Mouse (Mus musculus) limb, embryonic 10.5 days (tissue): ENCODE data around the gene Ckmt2. TPM values are rescaled to one million over a fixed set of nuclear protein-coding genes. Genes with fewer than 3 reads are reported as not detected.

Source experiments
- DNase-seq: peaks from one replicate; pipeline ENCODE4 v3.0.0-alpha.2; 2017; ENCODE audit warnings: low spot score
- H3K27ac ChIP-seq: fragments of 300-500 bp; sonication (generic); 2 replicates; pipeline ENCODE4 v1.5.1; 2016; ENCODE audit warnings: mild to moderate bottlenecking
- H3K27me3 ChIP-seq: fragments of 300-500 bp; sonication (generic); 2 replicates; pipeline ENCODE4 v1.6.1; 2016; ENCODE audit warnings: low read depth, mild to moderate bottlenecking; ENCODE audit not compliant: poor library complexity, severe bottlenecking
- H3K36me3 ChIP-seq: fragments of 300-500 bp; sonication (generic); 2 replicates; pipeline ENCODE4 v1.6.1; 2016; ENCODE audit warnings: mild to moderate bottlenecking, moderate library complexity
- H3K4me1 ChIP-seq: fragments of 300-500 bp; sonication (generic); 2 replicates; pipeline ENCODE4 v1.6.1; 2016
- H3K4me3 ChIP-seq: fragments of 300-500 bp; sonication (generic); 2 replicates; pipeline ENCODE4 v1.5.1; 2016; ENCODE audit warnings: mild to moderate bottlenecking, moderate library complexity
- H3K9me3 ChIP-seq: fragments of 300-500 bp; sonication (generic); replicated peaks from 2 replicates; pipeline ENCODE4 v1.6.1; 2016; ENCODE audit warnings: mild to moderate bottlenecking
- WGBS: fragments of 180-500 bp; shearing (Covaris S2); methylation state at CpG from one replicate; pipeline ENCODE4 v1.1.7; 2016; 5-methylcytosine and 5-hydroxymethylcytosine counted together
- polyA plus RNA-seq: library from polyadenylated mRNA; unstranded; fragments of >200 nt; fragmentation: Nextera tagmentation; extraction: Ambion mirVana; gene quantifications from 2 replicates; pipeline ENCODE4 v1.2.1, GENCODE M21; 2016

Gene Ckmt2
- polyA plus RNA-seq, 1 experiment from 2014 or later, result not detected

GRCm38 (mm10) chr13:91890031-91890619, 13.4 kb upstream of the Ckmt2 start:
- no peak overlapping the region for H3K4me3 ChIP-seq
- H3K36me3 ChIP-seq, result no peaks in the 10 kb centered on the region
- no peaks in the 10 kb centered on the region for H3K27me3 ChIP-seq
- H3K9me3 ChIP-seq, result no peaks in the 10 kb centered on the region
- no peak overlapping the region for H3K27ac ChIP-seq
- H3K4me1 ChIP-seq, result no peaks in the 10 kb centered on the region
- no peak for DNase-seq
- WGBS, result 85% methylated on average over 6 of the region's 6 CpGs

- Histone ChIP-seq H3K4me3 (no peak overlapping the region), H3K27ac (no peak overlapping the region), H3K27me3 (no peaks in the 10 kb centered on the region), H3K9me3 (no peaks in the 10 kb centered on the region), H3K36me3 (no peaks in the 10 kb centered on the region), H3K4me1 (no peaks in the 10 kb centered on the region)
- no peak for DNase-seq
- 90% methylated on average over 5 of the region's 5 CpGs for WGBS
Measured at GRCm38 (mm10) chr13:91884714-91885386, 8.2 kb upstream of the Ckmt2 start.

- H3K27ac ChIP-seq, result no peak overlapping the region
- no peaks in the 10 kb centered on the region for H3K36me3 ChIP-seq
- H3K9me3 ChIP-seq, result no peaks in the 10 kb centered on the region
- no peaks in the 10 kb centered on the region for H3K4me1 ChIP-seq
- peak; percentile 57 for DNase-seq
- no peak overlapping the region for H3K4me3 ChIP-seq
- 66% methylated on average over 9 of the region's 9 CpGs for WGBS
- H3K27me3 ChIP-seq, result no peaks in the 10 kb centered on the region
Measured at GRCm38 (mm10) chr13:91881837-91882480, 5.3 kb upstream of the Ckmt2 start.

- DNase-seq, result no peak
- Histone ChIP-seq H3K4me3 (no peak overlapping the region), H3K27me3 (no peaks in the 10 kb centered on the region), H3K4me1 (no peaks in the 10 kb centered on the region), H3K36me3 (no peaks in the 10 kb centered on the region), H3K27ac (no peak overlapping the region), H3K9me3 (no peaks in the 10 kb centered on the region)
- WGBS, result 92% methylated on average over 4 of the region's 4 CpGs
Measured at GRCm38 (mm10) chr13:91880256-91880655, 3.6 kb upstream of the Ckmt2 start.

GRCm38 (mm10) chr13:91877996-91878395, 1.3 kb upstream of the Ckmt2 start:
- H3K36me3 ChIP-seq, result no peaks in the 10 kb centered on the region
- 86% methylated on average over 3 of the region's 3 CpGs for WGBS
- H3K4me1 ChIP-seq, result peaks cover 6% of the 10 kb centered on the region
- H3K4me3 ChIP-seq, result no peak overlapping the region
- no peak for DNase-seq
- no peak overlapping the region for H3K27ac ChIP-seq
- H3K9me3 ChIP-seq, result no peaks in the 10 kb centered on the region
- H3K27me3 ChIP-seq, result no peaks in the 10 kb centered on the region

GRCm38 (mm10) chr13:91877350-91877749, 665 bp upstream of the Ckmt2 start:
- Histone ChIP-seq H3K36me3 (no peaks in the 10 kb centered on the region), H3K4me3 (no peak overlapping the region), H3K27ac (no peak overlapping the region), H3K9me3 (no peaks in the 10 kb centered on the region), H3K27me3 (no peaks in the 10 kb centered on the region), H3K4me1 (peaks cover 6% of the 10 kb centered on the region)
- DNase-seq, result no peak
- 92% methylated on average over 10 of the region's 10 CpGs for WGBS

- Histone ChIP-seq H3K36me3 (no peaks in the 10 kb centered on the region), H3K27ac (no peak overlapping the region), H3K4me3 (no peak overlapping the region), H3K4me1 (peaks cover 6% of the 10 kb centered on the region), H3K9me3 (no peaks in the 10 kb centered on the region), H3K27me3 (no peaks in the 10 kb centered on the region)
- 71% methylated on average over 2 of the region's 2 CpGs for WGBS
- no peak for DNase-seq
Measured at GRCm38 (mm10) chr13:91875581-91875980, 1.1 kb downstream of the Ckmt2 start.

- WGBS, result 85% methylated on average over 7 of the region's 7 CpGs
- H3K27ac ChIP-seq, result no peak overlapping the region
- H3K9me3 ChIP-seq, result no peaks in the 10 kb centered on the region
- no peaks in the 10 kb centered on the region for H3K27me3 ChIP-seq
- H3K4me3 ChIP-seq, result no peak overlapping the region
- no peaks in the 10 kb centered on the region for H3K36me3 ChIP-seq
- DNase-seq, result no peak
- peaks cover 6% of the 10 kb centered on the region for H3K4me1 ChIP-seq
Measured at GRCm38 (mm10) chr13:91874565-91874964, 2.1 kb downstream of the Ckmt2 start.

- WGBS, result 79% methylated on average over 7 of the region's 7 CpGs
- H3K27ac ChIP-seq, result no peak overlapping the region
- H3K4me3 ChIP-seq, result no peak overlapping the region
- peaks cover 6% of the 10 kb centered on the region for H3K4me1 ChIP-seq
- H3K36me3 ChIP-seq, result no peaks in the 10 kb centered on the region
- H3K9me3 ChIP-seq, result no peaks in the 10 kb centered on the region
- H3K27me3 ChIP-seq, result no peaks in the 10 kb centered on the region
- no peak for DNase-seq
Measured at GRCm38 (mm10) chr13:91873734-91874329, 2.9 kb downstream of the Ckmt2 start.

- no peak overlapping the region for H3K4me3 ChIP-seq
- no peaks in the 10 kb centered on the region for H3K4me1 ChIP-seq
- no peak overlapping the region for H3K27ac ChIP-seq
- WGBS, result 98% methylated on average over 1 of the region's 1 CpGs
- H3K27me3 ChIP-seq, result no peaks in the 10 kb centered on the region
- no peak for DNase-seq
- no peaks in the 10 kb centered on the region for H3K36me3 ChIP-seq
- no peaks in the 10 kb centered on the region for H3K9me3 ChIP-seq
Measured at GRCm38 (mm10) chr13:91868577-91868976, 8.1 kb downstream of the Ckmt2 start.

- H3K27me3 ChIP-seq, result no peaks in the 10 kb centered on the region
- WGBS, result 84% methylated on average over 7 of the region's 7 CpGs
Measured at GRCm38 (mm10) chr13:91858835-91859234, 17.9 kb downstream of the Ckmt2 start.

GRCm38 (mm10) chr13:91857427-91857826, 19.3 kb downstream of the Ckmt2 start:
- H3K27me3 ChIP-seq, result no peaks in the 10 kb centered on the region
- H3K27ac ChIP-seq, result no peak overlapping the region
- WGBS, result 75% methylated on average over 8 of the region's 8 CpGs
- H3K36me3 ChIP-seq, result no peaks in the 10 kb centered on the region
- H3K9me3 ChIP-seq, result no peaks in the 10 kb centered on the region
- H3K4me1 ChIP-seq, result no peaks in the 10 kb centered on the region
- no peak for DNase-seq
- no peak overlapping the region for H3K4me3 ChIP-seq

More at GRCm38 (mm10) chr13:91858835-91859234, 17.9 kb downstream of the Ckmt2 start:
- H3K27ac ChIP-seq, result no peak overlapping the region
- no peak for DNase-seq
- H3K4me3 ChIP-seq, result no peak overlapping the region
- no peaks in the 10 kb centered on the region for H3K4me1 ChIP-seq
- H3K36me3 ChIP-seq, result no peaks in the 10 kb centered on the region
- no peaks in the 10 kb centered on the region for H3K9me3 ChIP-seq

GRCm38 (mm10) chr13:91854412-91854811, 22.3 kb downstream of the Ckmt2 start:
- H3K4me3 ChIP-seq, result no peak overlapping the region
- H3K27me3 ChIP-seq, result no peaks in the 10 kb centered on the region
- no peaks in the 10 kb centered on the region for H3K36me3 ChIP-seq
- H3K4me1 ChIP-seq, result no peaks in the 10 kb centered on the region
- no peak for DNase-seq
- no peak overlapping the region for H3K27ac ChIP-seq
- no peaks in the 10 kb centered on the region for H3K9me3 ChIP-seq
- WGBS, result 87% methylated on average over 3 of the region's 3 CpGs
